Mouse (Mus musculus) lung, postnatal 4 days (tissue): Measurements from ENCODE around the gene Fgfr2.

ENCODE experiments used
- DNase-seq, 2 experiments: peaks; one replicate each; pipeline ENCODE4 v3.0.0; 2021

Gene Fgfr2

DNA sequence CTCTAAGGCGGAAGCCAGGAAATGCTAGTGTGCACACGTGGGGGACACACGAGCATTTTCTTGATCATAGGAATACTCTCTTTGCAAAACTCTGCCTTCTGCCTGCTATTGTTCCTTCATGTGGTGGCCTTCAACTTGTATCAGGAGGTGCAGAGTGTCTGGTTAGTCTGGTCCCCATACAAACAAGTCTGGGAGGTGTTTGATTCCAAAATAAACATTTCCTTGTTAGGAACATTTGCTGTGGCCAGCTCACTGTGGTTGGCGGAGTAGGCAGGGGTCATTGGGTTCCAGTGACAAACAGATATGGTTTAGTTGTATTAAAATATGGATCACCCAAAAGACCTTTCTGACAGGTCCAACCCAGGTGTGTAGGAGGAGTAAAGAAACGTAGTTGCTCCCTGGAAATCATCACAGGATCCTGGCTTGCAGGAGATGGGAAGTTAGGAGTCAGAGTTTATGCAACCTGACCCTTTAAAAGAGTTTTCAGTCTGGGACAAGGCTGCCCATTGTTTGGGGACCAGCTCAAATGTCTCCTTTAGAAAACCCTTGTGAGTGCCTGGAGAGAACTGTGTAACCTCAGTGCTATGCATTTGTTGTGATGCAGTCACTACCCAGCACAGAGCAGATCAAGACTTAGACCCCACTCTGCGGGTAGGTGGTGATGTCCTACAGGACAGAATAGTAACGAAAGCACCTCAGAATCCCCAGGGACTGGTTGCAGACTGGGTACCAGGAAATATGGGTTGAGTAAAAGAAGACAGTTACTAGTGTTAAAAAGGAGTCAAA is 235.9 kb downstream of the Fgfr2 start:
- no peak for DNase-seq

DNA sequence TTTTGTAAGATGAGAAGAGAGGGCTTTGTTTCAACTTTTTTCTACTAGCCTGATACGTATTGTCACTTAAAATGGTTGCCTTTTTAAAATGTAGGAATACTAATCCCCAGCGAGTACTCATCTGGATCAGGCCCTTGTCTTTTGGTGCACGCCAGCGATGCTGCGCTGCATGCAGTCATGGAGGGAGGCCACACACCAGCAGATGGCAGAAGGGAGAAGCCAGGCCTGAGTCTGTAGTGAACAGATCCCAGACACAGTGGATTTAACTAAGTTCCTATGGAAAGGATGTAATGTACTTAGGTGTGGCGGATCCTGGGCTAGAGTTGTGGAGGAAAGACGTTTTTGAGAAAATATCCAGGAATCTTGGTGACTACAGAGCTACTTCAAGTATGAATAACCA is 239.1 kb downstream of the Fgfr2 start:
- no peak for DNase-seq

DNA sequence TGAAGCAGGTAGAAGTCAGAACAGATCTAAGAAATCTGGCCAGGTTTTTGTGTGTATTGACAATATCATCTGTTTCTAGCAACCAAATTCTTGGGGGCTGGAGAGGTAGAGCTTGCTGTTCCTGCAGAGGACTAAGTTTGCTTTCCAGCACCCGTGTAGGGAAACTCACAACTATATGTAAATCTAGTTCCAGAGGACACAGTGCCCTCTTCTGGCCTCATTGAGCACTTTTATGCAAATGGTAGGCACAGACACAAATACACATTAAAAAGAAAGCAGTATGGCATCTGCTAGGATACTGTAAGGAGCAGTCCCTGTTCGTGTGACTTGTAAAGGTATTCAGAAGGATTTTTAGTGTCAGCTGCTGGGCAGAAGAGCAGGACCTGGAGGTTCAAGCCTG is 240.8 kb downstream of the Fgfr2 start:
- no peak for DNase-seq

DNA sequence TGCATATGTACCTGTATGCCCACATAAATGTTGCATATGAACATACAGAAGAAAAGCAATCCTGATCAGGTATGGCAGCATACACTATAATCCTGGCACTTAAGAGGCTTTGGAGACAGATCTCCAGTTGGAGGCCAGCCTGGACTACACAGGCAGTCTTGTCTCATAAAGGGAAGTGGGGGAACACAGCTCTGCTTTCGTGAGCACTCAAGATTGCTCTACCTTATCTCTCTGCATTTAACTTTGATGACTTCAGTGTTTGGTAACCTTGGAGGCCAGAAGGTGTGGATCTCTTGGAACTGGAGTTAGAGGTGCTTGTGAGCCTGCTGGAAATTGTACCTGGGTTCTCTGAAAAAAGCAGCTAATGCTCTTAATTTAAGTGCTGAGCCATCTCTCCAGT is 242.9 kb downstream of the Fgfr2 start:
- DNase-seq, result no peak

DNA sequence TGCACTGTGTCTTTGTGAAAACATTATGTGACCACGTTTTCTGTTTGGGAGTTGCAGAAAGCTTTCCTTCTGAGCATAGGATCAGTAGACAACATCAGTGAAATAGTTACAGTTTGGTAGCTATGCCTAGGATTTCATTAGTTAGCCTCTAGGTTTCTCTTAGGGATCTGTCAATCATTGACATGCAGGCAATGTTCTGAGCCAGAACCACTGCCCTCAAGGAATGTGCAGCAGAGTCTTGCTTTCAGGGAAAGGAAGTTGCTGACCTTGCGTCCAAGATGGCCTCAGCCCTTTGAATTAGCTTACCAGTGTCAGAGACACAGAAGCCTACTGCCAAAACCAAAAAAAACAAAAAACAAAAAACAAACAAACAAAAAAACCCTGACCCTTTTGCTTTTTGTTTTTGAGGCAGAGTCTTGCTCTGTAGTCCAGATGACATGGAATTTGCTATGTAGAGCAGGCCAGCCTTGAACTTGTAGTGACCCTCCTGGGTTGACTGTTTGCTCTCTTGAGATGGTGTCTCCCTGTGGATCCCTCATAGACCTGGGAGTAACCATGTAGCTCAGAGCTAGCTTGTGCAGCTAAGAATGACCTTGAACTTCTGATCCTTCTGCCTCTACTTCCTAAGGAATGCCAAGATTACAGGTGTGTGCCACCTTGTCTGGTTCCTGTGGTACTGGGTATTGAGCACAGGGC is 247.6 kb downstream of the Fgfr2 start:
- no peak for DNase-seq

DNA sequence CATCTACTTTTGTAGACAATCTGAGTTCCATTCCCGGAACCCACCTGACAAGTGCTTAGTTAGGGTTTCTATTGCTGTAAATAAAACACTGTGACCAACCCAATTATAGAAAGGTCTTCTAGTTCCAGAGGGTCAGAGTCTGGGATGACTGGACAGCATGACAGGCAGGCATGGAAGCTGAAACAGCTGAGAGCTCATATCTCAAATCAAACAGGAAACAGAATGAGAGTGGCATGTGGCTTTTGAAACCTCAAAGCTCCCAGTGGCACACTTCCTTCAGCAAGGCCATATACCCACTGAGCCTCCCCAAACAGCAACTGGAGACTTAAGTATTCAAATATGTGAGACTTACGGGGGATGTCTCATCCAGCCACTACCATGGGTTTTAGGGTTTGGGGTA is 250.1 kb downstream of the Fgfr2 start:
- no peak for DNase-seq

DNA sequence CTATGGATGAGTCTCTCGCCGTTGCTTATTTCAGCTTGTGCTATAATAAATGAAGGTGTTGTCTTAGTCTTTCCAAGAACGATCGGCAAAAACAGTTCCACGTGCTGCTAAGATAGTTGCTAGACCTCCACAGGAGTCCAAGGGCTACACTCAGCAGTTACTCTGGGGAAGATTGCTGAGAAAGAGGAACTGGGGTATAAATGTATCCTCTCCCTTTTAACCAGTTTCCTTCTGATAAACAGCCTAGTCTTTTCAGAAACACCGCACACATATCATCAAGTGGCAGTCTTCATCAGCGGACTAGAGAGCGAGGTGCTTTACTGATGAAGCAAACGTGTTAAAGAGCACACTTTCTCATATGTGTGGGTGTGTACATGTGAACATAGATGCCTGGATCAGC is 256.8 kb downstream of the Fgfr2 start:
- no peak for DNase-seq

DNA sequence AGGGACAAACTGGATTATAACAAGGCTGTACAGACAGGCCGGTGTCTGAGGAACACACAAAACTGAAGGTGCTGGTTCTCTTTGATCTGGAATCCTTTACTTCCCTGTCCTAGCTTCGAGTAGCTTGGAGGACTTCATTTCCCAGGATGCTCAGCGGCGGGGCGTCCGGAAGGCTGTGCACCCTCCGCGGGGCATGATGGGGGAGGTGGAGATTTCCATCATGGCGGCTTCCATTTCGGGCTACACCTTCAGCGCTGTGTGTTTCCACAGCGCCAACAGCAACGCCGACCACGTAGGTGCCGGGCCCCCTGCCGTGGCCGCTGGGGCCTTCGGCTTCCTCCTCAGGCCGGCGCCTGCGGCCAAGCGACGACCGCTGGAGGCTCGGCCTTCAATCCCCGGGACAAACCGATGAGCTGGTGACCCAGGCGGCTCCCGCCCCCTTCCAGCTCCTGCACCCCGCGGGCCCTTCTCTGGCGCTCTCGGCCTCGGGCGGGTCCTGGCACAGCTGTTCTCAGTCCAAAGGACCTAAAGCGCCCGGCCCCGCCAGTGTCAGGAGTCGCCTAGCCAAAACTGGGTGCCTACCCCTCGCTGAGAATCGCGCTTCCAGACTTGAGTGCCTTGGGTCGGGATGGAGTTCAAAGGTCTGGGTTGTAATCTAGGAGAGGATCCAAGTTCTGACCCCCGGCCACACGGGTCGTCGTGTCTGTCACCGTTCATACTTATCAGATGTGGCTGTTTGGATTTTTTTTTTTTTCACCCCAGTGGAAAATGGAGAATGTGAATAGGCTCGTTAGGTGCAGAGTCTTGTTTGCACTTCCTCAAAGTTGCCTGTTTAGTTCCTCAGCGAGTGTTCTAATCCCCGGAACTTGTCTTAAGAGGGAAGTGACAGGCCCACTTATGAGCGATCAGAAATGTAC is 263.9 kb downstream of the Fgfr2 start, which contains the start of gene Abraxas2:
Abraxas2 (plus strand) TSS at position 184 of the 917 bp plus-strand sequence.
- DNase-seq, result peak; percentile 90 to 93

DNA sequence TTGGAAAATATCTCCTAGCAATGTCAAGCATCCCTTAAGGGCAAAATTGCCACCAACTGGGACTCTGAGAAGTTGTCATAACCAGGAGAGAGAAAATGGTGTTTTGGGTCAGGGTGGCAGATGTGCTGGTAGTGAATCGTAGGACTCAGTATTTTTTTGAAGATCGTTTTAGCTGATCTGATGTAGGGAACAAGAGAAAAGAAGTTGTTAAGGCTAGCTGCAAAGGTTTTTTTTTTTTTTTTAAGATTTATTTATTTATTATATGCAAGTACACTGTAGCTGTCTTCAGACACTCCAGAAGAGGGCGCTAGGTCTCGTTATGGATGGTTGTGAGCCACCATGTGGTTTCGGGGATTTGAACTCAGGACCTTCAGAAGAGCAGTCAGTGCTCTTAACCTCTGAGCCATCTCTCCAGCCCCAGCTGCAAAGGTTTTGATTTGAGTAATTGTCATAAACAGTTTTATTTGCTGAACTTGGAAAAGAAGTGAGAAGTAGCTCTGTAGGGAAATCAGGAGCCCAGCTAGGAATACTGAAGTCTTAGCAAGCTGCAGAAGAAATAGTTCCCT is 265.0 kb downstream of the Fgfr2 start:
- no peak for DNase-seq

DNA sequence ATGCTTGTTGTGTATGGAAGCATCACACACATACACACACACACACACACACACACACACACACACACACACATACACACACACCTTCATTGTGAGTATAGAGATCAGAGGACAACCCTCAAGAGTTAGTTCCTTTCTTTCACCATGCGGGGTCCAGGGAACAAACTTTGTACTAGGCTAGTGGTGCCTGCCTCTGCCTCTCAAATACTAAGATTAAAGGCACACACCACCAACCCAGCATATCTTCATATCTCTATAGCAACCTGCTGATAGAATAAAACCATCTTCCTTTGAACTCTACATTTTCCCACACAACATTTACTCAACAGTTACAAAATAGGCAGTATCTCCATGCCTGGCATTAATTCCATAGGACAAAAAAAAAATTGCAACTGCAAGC is 267.1 kb downstream of the Fgfr2 start:
- DNase-seq, result no peak

DNA sequence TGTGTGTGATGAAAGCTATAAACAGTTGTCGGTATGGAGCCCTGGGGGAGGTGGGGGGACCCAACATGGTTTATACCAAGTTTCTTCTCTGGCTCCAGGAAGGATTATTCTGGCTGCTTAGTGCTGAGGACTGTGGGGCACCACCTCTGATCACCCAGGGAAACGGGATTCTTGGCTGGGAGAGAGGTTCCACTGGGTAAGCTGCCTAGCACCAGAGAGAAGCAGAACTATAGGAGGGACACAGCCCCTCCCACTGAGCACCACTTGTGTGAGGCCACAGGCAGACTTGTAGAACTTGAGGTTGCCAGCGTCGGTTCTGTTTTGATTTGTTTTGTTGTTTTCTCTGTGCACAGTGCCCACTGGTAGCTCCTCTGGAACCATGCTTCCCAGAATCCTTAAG is 269.2 kb downstream of the Fgfr2 start:
- DNase-seq, result peak in 1 of 2 experiments; percentile 23

DNA sequence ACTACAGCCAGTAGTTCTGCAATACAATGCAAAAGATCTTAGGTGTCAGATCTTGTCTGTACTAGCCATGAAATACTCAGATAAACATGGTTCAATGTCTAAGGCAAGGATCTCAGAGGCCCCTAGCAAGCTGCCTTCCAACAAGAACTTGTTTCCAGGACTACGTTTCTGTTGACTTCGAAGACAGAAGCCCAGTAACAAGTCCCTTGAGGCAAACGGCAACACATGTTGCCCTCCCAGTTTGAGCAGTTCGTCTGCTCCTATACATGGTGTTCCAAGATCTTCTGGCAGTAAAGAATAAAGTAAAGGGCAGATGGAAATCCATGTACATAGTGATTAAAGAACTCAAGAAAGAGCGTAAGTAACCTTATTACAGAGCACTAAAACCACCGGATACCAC is 269.8 kb downstream of the Fgfr2 start:
- DNase-seq, result no peak

DNA sequence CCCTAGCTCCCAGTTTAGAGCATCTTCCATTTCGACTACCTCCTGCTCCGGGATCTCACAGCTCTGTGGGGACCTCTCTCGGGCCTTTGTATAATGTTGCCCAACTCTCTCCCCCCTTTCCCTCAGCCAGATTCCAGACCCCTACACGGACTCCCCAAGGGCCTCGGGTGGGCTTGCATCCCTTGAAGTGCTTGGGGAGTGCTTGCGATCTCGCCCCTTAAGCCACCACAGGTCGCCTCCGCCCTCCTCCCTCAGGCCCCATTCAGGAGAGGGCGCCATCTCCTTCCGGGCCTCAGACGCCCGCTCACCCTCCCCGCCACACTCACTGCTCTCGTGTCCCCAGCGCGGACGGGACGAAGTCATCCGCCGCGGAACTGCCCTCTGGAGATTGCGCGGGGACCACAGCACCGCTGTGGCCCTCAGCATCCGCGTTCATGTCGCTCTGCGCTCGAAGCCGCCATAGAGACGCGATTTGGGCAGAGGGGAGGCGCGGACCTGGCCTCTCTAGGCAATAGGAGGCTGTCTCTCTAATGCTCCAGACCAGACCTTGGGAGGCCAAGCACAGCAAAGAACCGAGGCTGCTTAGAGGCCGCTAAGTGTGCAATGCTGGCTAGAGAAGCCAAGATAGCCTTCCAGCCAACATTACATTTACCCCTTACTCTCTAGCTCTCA is 270.8 kb downstream of the Fgfr2 start, which contains the start of gene Eef1akmt2:
Eef1akmt2 (minus strand) TSS at position 501 of the 672 bp plus-strand sequence.
- DNase-seq, result peak; percentile 87 to 89

DNA sequence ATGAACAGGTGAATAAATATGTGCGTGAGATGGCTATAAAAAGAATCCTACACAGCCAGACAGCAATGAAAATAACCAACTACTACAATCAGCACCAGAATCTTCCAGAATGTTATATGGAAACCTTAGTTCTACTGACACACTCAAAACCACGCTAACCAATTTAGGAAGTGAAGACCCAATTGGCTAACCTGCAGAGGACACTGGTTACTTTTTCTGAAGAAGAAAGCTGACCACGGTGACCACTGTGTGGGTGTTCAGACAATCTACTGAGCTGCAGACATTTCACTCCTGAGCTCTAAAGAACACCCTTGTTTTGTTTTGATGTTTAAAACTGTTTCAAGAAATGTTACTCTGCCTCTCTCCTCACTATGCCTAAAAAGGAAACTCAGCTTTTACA is 280.0 kb downstream of the Fgfr2 start:
- no peak for DNase-seq

DNA sequence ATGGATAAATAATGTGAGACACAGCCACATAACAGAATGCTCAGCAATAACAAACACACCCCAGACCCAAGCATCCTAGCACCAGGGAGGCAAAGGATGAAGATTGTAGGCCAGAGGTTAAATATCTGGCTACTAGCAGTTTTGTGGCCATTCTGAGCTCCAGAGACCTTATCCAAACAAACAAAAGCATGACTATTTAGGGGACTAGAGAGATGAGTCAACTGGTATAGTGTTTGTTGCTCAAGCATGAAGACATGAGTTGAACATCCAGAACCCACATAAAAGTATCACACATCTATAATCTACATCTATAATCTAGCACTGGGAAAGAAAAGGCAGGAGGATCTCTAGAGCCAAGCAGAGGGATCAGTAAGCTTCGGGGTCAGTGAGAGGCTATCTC is 280.7 kb downstream of the Fgfr2 start:
- DNase-seq, result no peak

DNA sequence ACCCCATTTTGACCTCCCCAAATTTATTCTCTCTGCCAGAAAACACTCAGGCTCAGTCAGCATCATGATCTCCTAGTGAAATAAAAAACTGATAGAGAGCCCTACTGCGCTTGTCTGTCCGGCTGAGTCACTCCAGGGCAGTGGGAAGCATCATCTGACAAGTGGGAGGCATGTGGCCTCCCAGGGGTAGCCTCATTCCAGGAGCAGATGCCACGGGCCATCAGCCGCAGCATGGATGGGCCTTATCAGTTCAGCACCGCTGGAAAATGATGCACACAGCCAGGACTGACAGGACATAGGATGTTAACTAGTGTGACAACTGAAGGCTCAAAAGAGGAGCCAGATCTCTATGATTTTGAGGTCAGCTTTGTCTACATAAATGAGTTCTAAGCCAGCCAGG is 281.9 kb downstream of the Fgfr2 start:
- no peak for DNase-seq

DNA sequence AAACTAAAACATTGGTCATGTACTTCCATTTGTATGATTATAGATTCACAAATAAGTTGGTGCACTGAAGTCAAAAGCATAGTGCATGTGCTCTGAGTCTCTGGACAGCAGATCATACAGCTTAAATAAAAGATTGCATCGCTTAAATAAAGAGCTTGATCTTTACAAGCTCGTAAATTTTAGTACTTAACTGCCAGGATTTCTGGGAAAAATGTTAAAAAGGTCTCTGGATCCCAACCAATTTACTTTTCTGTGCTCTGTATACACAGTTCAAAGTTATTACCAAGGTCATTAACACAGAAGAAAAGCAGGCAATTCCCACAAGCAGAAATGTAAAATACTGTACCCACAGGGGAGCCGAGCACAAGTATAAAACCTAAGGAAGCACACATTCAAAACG is 292.2 kb downstream of the Fgfr2 start:
- DNase-seq, result no peak

DNA sequence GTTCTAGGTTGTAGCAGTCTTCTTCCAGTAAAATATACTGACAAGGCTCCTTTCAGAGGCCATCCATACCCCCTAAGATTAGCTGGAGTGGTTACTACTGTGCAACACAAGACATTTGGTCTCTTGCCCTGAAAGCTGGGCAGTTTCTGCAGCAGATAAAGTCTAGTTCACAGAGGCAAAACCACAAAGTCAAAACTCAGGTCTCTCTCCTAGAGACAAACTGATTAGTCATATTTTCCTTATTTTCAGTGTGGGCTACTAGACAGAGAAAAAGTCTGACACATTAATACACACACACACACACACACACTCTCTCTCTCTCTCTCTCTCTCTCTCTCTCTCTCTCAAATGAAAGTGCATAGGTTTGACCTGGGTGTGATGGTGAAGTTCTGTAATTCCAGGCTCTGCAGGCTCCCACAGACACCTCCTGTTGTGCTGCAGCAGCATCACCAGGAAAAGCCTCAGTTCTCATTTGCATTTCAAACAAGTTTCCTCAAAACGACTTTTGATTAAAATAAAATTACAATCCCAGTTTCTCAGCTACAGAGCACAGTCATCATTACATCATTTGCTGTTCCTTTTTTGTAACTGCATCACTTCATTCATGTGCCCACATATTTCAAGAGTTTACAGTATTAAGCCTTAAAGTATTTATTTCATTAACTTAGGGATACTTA is 298.7 kb downstream of the Fgfr2 start:
- DNase-seq, result no peak

DNA sequence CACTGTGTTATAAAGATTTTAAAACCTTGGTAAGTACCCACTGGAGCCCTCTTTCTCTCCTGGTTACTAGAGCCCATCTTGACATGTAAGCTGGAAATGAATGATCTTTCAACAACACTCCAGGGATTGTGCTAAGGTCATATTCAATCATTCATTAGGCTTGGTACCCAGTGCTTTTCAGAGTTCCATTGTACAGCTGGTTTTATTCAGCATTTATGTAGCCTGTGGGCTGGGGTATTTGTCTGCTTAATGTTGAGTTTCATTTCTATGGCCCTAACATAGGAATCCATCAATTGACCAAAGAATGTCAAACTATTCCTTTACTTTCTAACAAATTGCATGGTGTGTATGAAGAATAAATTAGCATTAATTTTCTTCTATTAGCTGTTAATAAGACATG is 299.3 kb downstream of the Fgfr2 start:
- no peak for DNase-seq

DNA sequence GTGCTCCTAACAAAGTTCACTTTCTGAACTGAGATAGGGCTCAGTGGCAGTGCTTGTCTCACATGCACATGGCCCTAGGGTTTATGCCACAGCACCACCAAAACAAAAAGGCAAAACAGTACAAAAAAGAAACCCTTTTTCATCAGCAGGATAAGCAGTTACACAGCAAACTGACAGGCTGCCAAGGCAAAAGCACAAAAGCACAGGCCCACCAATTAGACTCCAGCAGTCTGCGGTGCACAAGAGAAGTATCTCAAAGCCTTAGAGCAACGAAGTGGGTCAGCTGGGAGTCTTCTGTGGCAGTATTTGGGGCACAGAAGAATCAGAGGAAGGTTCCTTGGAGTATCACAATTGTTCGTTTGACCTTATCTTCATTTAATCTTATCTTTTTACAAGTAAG is 302.5 kb downstream of the Fgfr2 start:
- no peak for DNase-seq

DNA sequence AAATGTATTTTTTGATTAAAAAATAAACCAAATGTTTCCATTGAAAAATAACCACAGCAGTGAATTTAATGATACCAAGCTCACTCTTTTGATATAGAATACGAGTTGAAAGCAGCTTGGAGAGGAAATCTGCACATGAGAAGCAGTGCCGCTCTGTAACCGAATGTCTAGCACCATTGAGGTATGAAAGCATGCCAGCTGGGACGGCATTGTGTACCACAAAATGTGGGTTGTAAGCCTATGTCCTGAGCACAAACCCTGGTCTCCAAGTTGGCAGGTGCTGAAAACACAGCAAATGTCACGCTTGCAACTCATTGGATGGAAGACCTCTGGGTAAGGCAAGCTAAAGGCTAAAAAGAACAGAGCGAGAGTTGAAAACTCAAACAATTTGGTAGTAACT is 306.1 kb downstream of the Fgfr2 start:
- no peak for DNase-seq

DNA sequence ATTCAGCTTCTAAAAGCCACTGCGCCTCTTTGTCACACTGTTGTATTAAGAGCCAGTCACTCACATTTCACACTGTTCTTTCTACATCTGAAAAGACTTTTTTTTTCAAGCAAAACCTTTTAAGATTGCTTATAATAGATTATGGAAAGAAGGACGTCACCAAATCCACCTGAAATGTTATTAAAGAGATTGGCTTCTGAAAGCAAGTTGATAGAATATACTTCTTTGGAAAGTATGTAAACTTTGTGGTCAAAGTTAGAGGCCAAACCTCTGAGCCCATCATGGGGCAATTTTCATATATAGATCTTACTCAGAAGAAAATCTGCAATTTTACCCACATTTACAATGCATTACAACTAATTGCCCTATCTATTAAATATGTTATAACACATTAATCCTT is 306.6 kb downstream of the Fgfr2 start:
- DNase-seq, result no peak
